Mouse (Mus musculus): ENCODE data around the gene Fn3k.

Fn3k gene

DNA sequence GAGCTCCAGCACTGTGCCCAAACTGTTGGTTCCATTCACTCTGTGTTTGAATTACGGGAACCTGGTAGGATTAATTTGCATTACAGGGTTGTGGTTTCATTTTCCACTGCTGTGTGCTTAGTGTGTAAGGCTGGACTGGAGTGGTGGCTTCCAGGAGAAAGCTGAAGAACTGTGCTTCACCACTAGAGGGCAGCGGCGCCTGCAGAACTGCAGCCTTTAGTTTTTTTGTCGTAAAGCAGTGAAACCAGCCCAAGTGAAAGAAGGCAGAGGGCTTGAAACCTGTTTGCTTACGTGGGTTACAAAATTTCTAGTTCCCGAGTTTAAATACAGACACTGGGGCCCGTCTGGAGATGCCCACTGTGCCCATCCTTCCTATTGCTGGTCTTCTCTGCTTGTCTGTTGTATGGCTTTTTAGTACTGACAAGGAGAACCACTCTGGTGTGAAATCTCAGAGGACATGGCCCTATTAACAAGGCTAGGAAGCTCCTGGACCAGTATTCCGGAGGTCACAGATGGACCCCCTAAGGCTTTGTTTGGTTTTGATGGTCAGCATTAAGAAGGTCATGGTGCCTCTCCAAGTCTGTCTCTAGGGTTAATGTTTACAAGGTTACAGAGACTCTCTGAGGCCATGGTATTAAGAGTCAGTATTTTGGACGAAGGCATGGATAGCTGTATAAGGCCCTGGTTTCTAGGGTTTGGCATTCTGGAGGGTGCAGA lies 41.1 kb downstream of the Fn3k start:
- Histone ChIP-seq H3K4me3 (replicated peaks; ENCODE audit: low read length) (no peak overlapping the region), H3K4me1 (replicated peaks; ENCODE audit: low read depth, low read length) (peaks cover 19% of the 10 kb centered on the region), H3K9me3 (ENCODE audit: low read length) (no peaks in the 10 kb centered on the region), H3K27me3 (ENCODE audit: insufficient read depth, low read length) (no peaks in the 10 kb centered on the region), H3K36me3 (ENCODE audit: insufficient read depth, low read length) (peaks cover 44% of the 10 kb centered on the region)
- TF ChIP-seq POU5F1 (IDR thresholded peaks at IDR 0.05; ENCODE audit: borderline replicate concordance, low read length) (no peak), CTCF (conservative IDR thresholded peaks at IDR 0.05; ENCODE audit: low read length) (peak; percentile 89)

GRCm38 (mm10) chr11:121479476-121480203 lies 44.9 kb downstream of the Fn3k start:
- H3K9me3 ChIP-seq (ENCODE audit: low read length): no peaks in the 10 kb centered on the region
- no peaks in the 10 kb centered on the region for H3K27me3 ChIP-seq (ENCODE audit: insufficient read depth, low read length)
- peaks cover 22% of the 10 kb centered on the region for H3K4me1 ChIP-seq (replicated peaks; ENCODE audit: low read depth, low read length)
- H3K36me3 ChIP-seq (ENCODE audit: insufficient read depth, low read length): peaks cover 65% of the 10 kb centered on the region
- H3K4me3 ChIP-seq (replicated peaks; ENCODE audit: low read length): no peak overlapping the region
- TF ChIP-seq CTCF (conservative IDR thresholded peaks at IDR 0.05; ENCODE audit: low read length): no peak
- no peak for TF ChIP-seq NANOG (IDR thresholded peaks at IDR 0.05; ENCODE audit: borderline replicate concordance, low read length)
- TF ChIP-seq POU5F1 (IDR thresholded peaks at IDR 0.05; ENCODE audit: borderline replicate concordance, low read length): no peak

DNA sequence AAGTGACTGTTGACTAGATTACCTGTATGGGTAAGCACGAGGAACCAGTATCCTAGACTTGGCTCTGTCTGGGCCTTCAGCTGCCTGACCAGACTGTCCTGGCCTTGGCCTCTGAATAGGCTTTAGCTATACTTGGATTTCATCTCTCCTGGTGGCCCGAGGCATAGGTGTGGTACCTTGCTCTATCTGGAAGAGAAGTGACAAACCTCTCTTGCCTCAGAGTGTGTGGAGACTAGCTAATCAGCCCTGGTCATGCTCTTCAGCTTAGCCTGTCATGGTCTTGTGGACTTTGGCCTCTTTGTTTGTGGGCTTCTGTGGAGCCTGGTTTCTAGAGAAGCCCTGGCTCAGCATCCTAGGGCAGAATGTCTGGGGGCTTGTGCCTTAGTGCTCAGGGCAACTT lies 46.4 kb downstream of the Fn3k start:
- Histone ChIP-seq H3K4me1 (replicated peaks; ENCODE audit: low read depth, low read length) (peaks cover 33% of the 10 kb centered on the region), H3K9me3 (ENCODE audit: low read length) (no peaks in the 10 kb centered on the region), H3K36me3 (ENCODE audit: insufficient read depth, low read length) (peaks cover 55% of the 10 kb centered on the region), H3K27me3 (ENCODE audit: insufficient read depth, low read length) (no peaks in the 10 kb centered on the region), H3K4me3 (replicated peaks; ENCODE audit: low read length) (no peak overlapping the region)
- TF ChIP-seq POU5F1 (IDR thresholded peaks at IDR 0.05; ENCODE audit: borderline replicate concordance, low read length) (no peak), NANOG (IDR thresholded peaks at IDR 0.05; ENCODE audit: borderline replicate concordance, low read length) (no peak), CTCF (conservative IDR thresholded peaks at IDR 0.05; ENCODE audit: low read length) (no peak)

DNA sequence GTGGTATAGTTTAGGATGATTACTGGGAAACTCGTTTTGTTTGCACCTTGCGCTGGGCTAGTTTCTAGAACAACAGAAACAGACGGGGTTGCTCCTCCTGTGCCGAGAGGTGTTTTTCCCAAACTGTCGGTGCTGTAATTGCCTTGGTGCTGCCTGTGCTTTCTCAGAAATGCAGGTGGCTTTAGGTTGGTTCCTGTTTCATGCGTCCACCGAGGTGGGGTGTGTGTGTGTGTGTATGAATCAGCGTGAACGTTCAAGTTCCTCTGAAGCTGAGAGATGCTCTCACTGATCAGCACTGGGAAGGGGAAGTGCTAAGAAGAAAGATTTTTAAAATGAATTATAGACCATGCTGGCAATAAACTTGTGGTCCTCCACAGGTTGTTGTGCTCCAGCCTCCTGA lies 51.2 kb downstream of the Fn3k start:
- peaks cover 14% of the 10 kb centered on the region for H3K4me1 ChIP-seq (replicated peaks; ENCODE audit: low read depth, low read length)
- H3K27me3 ChIP-seq (ENCODE audit: insufficient read depth, low read length): no peaks in the 10 kb centered on the region
- TF ChIP-seq CTCF (conservative IDR thresholded peaks at IDR 0.05; ENCODE audit: low read length) (no peak), POU5F1 (IDR thresholded peaks at IDR 0.05; ENCODE audit: borderline replicate concordance, low read length) (no peak), NANOG (IDR thresholded peaks at IDR 0.05; ENCODE audit: borderline replicate concordance, low read length) (no peak)
- H3K4me3 ChIP-seq (replicated peaks; ENCODE audit: low read length): no peak overlapping the region
- no peaks in the 10 kb centered on the region for H3K9me3 ChIP-seq (ENCODE audit: low read length)
- H3K36me3 ChIP-seq (ENCODE audit: insufficient read depth, low read length): peaks cover 50% of the 10 kb centered on the region

DNA sequence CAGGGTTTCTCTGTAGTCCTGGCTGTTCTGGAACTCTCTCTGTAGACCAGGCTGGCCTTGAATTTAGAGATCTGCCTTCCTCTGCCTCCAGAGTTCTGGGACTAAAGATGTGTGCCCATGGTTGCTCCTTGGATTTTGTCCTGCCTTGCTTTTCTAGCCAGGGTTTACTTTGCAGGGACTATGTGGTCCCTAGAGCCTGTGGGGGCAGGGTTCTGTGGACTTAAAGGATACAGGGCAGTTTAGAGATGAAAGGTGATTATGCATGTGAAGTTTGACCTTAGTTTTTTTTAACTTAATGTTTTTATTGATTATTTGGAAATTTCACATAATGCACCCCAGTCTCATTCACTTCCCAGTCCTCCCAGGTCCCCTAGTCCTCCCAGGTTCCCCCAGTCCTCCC lies 55.9 kb downstream of the Fn3k start:
- Histone ChIP-seq H3K27me3 (ENCODE audit: insufficient read depth, low read length) (no peaks in the 10 kb centered on the region), H3K4me1 (replicated peaks; ENCODE audit: low read depth, low read length) (peaks cover 4% of the 10 kb centered on the region), H3K4me3 (replicated peaks; ENCODE audit: low read length) (no peak overlapping the region), H3K36me3 (ENCODE audit: insufficient read depth, low read length) (peaks cover 32% of the 10 kb centered on the region), H3K9me3 (ENCODE audit: low read length) (no peaks in the 10 kb centered on the region)
- TF ChIP-seq POU5F1 (IDR thresholded peaks at IDR 0.05; ENCODE audit: borderline replicate concordance, low read length) (no peak), NANOG (IDR thresholded peaks at IDR 0.05; ENCODE audit: borderline replicate concordance, low read length) (no peak), CTCF (conservative IDR thresholded peaks at IDR 0.05; ENCODE audit: low read length) (no peak)
